Mouse (Mus musculus): ENCODE data around the gene Soga1. TPM values are rescaled to one million over a fixed set of nuclear protein-coding genes. Genes with fewer than 3 reads are reported as not detected.

Gene Soga1
- polyA plus RNA-seq (2017; shearing (Covaris generic)), result not detected

GRCm38 (mm10) chr2:157078793-157079700, at the start of gene Soga1:
Gene Soga1, minus strand, starts transcription at chr2:157079254.

GRCm38 (mm10) chr2:157086796-157087195, 7.7 kb upstream of the Soga1 start, which contains the start of gene Tldc2:
Gene Tldc2, plus strand, starts transcription at chr2:157087055.

GRCm38 (mm10) chr2:157006511-157007233, 72.4 kb downstream of the Soga1 start, which contains the start of gene Dsn1:
Gene Dsn1, minus strand, starts transcription at chr2:157007154.

GRCm38 (mm10) chr2:156991470-156992319, 87.4 kb downstream of the Soga1 start, which contains the start of gene Ndrg3:
Gene Ndrg3, minus strand, starts transcription at chr2:156992056.

Other genes with a start within 250 kb of the Soga1 start
- 65.4 TPM for gene Tgif2, start 239.2 kb downstream of the Soga1 start, polyA plus RNA-seq (2017; shearing (Covaris generic))
- gene 4930518I15Rik, start 221.3 kb downstream of the Soga1 start, polyA plus RNA-seq (2017; shearing (Covaris generic)), result 4.5 TPM
- gene Rab5if, start 216.1 kb downstream of the Soga1 start, polyA plus RNA-seq (2017; shearing (Covaris generic)), result 99.5 TPM
- 70.0 TPM for gene Sla2, start 192.1 kb downstream of the Soga1 start, polyA plus RNA-seq (2017; shearing (Covaris generic))
- gene Ndrg3, start 87.2 kb downstream of the Soga1 start, polyA plus RNA-seq (2017; shearing (Covaris generic)), result 269 TPM
- 12.7 TPM for gene Dsn1, start 72.1 kb downstream of the Soga1 start, polyA plus RNA-seq (2017; shearing (Covaris generic))
- gene Tldc2, start 7.8 kb upstream of the Soga1 start, polyA plus RNA-seq (2017; shearing (Covaris generic)), result not detected
- gene Samhd1, start 56.0 kb upstream of the Soga1 start, polyA plus RNA-seq (2017; shearing (Covaris generic)), result 404 TPM
- gene Rbl1, start 125.3 kb upstream of the Soga1 start, polyA plus RNA-seq (2017; shearing (Covaris generic)), result 35.3 TPM
- 169 TPM for gene Rpn2, start 199.8 kb upstream of the Soga1 start, polyA plus RNA-seq (2017; shearing (Covaris generic))
- 0.56 TPM for gene Mroh8, start 200.3 kb upstream of the Soga1 start, polyA plus RNA-seq (2017; shearing (Covaris generic))